Mouse (Mus musculus) lung, adult 18-20 months (tissue): Measurements from ENCODE around the gene Gm572.
A peak's percentile ranks its signal among the peaks of the same experiment; 100 is the strongest.

ENCODE experiments used
- DNase-seq, 2 experiments: peaks; one replicate each; pipeline ENCODE4 v3.0.0; 2022; ENCODE audit warnings: mixed read lengths in 2 of 2

Gm572 gene

GRCm38 (mm10) chr4:148667006-148667755, 24.1 kb downstream of the Gm572 start:
- no peak for DNase-seq

GRCm38 (mm10) chr4:148671230-148671947, 28.3 kb downstream of the Gm572 start:
- DNase-seq = no peak

GRCm38 (mm10) chr4:148675043-148675442, 31.9 kb downstream of the Gm572 start:
- no peak for DNase-seq

- peak; percentile 51 to 70 for DNase-seq
Measured at GRCm38 (mm10) chr4:148676188-148676960, 33.3 kb downstream of the Gm572 start.

GRCm38 (mm10) chr4:148676961-148677637, 34.0 kb downstream of the Gm572 start:
- no peak for DNase-seq

GRCm38 (mm10) chr4:148678105-148678504, 35.0 kb downstream of the Gm572 start:
- DNase-seq = no peak

- DNase-seq = no peak
Measured at GRCm38 (mm10) chr4:148680505-148681067, 37.5 kb downstream of the Gm572 start.

- peak; percentile 41 to 45 for DNase-seq
Measured at GRCm38 (mm10) chr4:148681429-148681828, 38.3 kb downstream of the Gm572 start.

GRCm38 (mm10) chr4:148682961-148683360, 39.8 kb downstream of the Gm572 start:
- DNase-seq = no peak

GRCm38 (mm10) chr4:148683539-148683938, 40.4 kb downstream of the Gm572 start:
- no peak for DNase-seq

GRCm38 (mm10) chr4:148686491-148686941, 43.4 kb downstream of the Gm572 start:
- DNase-seq = no peak

GRCm38 (mm10) chr4:148688091-148688490, 45.0 kb downstream of the Gm572 start:
- DNase-seq = no peak

- DNase-seq = no peak
Measured at GRCm38 (mm10) chr4:148691185-148691584, 48.1 kb downstream of the Gm572 start.

- no peak for DNase-seq
Measured at GRCm38 (mm10) chr4:148693417-148693959, 50.4 kb downstream of the Gm572 start.

GRCm38 (mm10) chr4:148704756-148705155, 61.6 kb downstream of the Gm572 start:
- peak; percentile 28 to 58 for DNase-seq

GRCm38 (mm10) chr4:148708836-148709235, 65.7 kb downstream of the Gm572 start:
- no peak for DNase-seq

GRCm38 (mm10) chr4:148710446-148710845, 67.3 kb downstream of the Gm572 start:
- DNase-seq = no peak

GRCm38 (mm10) chr4:148711323-148711722, 68.2 kb downstream of the Gm572 start:
- no peak for DNase-seq

- peak; percentile 9 to 18 for DNase-seq
Measured at GRCm38 (mm10) chr4:148712632-148713031, 69.5 kb downstream of the Gm572 start.

GRCm38 (mm10) chr4:148714064-148714463, 70.9 kb downstream of the Gm572 start:
- DNase-seq = no peak

GRCm38 (mm10) chr4:148714739-148715138, 71.6 kb downstream of the Gm572 start:
- no peak for DNase-seq

- DNase-seq = peak; percentile 21 to 31
Measured at GRCm38 (mm10) chr4:148715396-148715795, 72.3 kb downstream of the Gm572 start.
